Mouse (Mus musculus) heart, postnatal 14 days (tissue): ENCODE results near the gene Gm884. TPM values are rescaled to one million over a fixed set of nuclear protein-coding genes. Genes with fewer than 3 reads are reported as not detected.
"Not testable (repeated sequence)": the region's sequence is repeated elsewhere in the genome, so short reads cannot be mapped to it uniquely, and the experiment has no call there.

ENCODE experiments used
- DNase-seq, 2 experiments: peaks; one replicate each; pipeline ENCODE4 v3.0.0; 2021 to 2022
- intact Hi-C: fragments of 180-260 bp; cut with DNase I; formaldehyde crosslinking; loops from one replicate; pipeline ENCODE4 v1.15.1; 2025
- total RNA-seq, 2 experiments: library from RNA; stranded (reverse); gene quantifications; 2 replicates each; pipeline ENCODE4 v1.2.3; 2021

The Gm884 gene
- total RNA-seq, 2 experiments from 2014 or later, result not detected

GRCm38 (mm10) chr11:103636261-103636660 lies 15.3 kb upstream of the Gm884 start:
- intact Hi-C loops, result no loop called here
- DNase-seq, result no peak

DNA sequence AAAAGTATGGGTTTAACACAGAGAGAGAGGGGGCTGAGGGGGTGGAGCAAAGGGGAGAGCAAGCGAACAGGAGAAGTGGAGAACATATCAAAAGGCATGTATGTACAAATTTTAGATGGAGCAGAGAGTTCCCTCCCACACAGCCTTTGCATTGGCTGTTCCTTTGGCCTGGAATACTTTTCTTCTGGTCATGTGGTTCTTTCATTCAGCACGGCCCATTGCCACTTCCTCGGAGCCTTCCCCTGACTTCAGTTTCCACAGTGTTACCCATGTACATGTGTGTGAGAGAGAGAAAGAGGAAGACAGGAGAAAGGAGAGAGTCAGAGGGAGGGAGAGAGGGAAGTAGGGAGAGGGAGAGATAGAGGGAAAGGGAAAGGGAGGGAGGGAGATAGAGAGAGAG lies 14.5 kb upstream of the Gm884 start:
- no peak for DNase-seq
- intact Hi-C loops, result no loop called here

DNA sequence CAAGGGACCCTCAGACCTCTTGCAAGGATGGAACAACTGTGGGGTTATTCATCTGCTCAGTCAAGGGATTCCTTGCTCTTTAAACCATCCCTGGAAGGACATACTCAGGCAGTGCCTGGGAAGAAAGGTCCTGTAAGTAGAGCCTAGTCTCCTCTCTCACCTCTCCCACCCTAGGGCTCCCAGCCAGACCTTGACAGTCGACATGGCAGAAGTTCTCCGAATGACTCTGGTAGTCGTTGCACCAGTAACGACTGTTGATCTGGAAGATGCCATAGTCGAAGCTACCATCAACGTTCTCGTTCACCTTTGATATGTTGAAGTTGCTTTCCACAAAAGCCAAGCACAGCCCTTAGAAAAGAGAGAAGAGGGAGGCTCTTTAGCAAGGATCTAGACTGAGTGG lies 13.9 kb upstream of the Gm884 start:
- no peak for DNase-seq
- intact Hi-C loops, result no loop called here

- intact Hi-C loops, result no loop called here
- DNase-seq, result no peak
These were observed 6.5 kb upstream of the Gm884 start for GRCm38 (mm10) chr11:103627453-103627852.

- intact Hi-C loops, result no loop called here
- DNase-seq, result no peak
These were observed 10.2 kb downstream of the Gm884 start for GRCm38 (mm10) chr11:103610772-103611171.

DNA sequence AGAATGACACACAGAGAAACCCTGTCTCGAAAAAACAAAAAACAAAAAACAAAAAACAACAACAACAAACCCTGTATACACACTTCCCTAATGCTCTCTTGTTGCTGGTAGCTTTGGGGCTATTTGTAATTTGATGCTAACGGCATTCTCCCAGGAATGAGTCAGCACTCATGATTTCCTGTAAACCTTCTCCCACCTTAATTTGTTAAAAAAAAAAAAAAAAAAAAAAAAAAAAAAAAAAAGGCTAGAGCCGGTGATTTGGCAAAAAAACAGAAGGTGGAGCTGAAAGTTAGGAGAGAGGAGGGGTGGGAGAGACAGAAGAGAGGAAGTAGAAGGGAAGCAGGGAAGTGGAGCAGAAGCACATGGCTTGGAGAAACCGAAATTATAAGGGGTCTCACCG lies 14.3 kb downstream of the Gm884 start:
- no peak for DNase-seq
- intact Hi-C loops, result no loop called here

GRCm38 (mm10) chr11:103578339-103578738 lies 42.6 kb downstream of the Gm884 start:
- intact Hi-C loops, result no loop called here

GRCm38 (mm10) chr11:103556021-103556420 lies 64.9 kb downstream of the Gm884 start:
- intact Hi-C loops, result loop anchor here (2.0 to 5.0 kb wide), 3 partner anchors 134 to 221 kb away; partner anchors contain the start of gene Arhgap27
- DNase-seq, result peak in 1 of 2 experiments; percentile 46

More at GRCm38 (mm10) chr11:103578339-103578738, 42.6 kb downstream of the Gm884 start:
- no peak for DNase-seq

DNA sequence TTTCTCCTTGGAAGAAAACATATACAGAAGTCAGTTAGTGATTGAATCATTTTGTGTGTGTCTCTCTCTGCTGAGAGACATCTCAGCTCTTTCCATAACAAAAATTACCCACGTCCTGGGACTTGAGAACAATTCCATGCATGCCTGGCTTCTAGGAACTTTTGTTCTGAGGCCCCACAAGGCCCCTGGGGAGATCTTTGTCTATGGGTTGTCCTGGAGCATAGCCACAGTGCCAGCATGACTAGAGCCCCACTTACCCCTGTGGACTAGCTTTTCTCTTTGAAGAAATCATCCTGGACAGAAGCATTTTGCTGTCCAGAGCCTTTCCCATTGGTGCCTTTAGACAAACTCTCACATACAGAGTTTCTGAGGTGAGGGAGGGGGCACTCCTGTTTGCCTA lies 86.0 kb downstream of the Gm884 start:
- intact Hi-C loops, DNase-seq: not testable (repeated sequence)

DNA sequence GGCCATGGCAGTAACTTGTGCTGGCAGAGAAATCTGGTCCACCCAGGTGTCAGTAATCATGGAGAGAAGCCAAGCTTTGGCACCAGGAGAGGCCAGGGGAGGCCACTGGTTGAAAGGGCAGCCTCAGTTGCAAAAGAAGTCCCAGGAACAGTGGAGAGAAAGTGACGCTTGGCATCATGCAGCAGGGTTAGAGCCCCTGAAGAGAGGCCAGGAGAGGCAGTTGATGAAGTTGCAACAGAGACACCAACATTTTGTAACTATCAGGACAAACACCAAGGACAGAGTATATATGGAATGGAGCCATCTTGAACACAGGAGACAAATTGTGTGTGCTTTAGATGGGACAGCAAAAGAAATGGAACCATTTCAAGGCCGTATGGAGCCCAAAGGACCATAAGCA lies 108.8 kb downstream of the Gm884 start:
- intact Hi-C loops, result no loop called here

DNA sequence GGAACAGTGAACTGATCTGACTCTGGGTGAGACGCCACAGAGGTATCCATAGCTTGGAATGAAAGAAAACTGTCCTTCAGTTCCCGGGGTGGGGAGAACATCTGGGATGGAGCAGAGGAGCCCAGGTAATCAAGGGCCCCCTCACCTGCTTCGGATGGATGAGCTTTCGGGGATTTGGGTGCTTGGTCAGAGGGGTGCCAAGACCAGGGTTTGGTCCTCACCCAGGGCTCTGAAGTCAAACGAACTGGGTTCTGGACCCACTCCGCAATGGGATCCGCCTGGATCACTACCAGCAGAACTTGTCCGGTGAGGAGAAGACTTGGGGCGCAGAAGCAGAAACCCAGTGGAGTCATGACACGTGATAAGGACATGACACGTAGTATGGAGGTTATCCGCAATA lies 116.4 kb downstream of the Gm884 start, which contains the start of gene Lrrc37a:
Gene Lrrc37a (minus strand): TSS at position 101 of the 400 bp plus-strand sequence.
- no peak for DNase-seq
- intact Hi-C loops, result no loop called here

More for the DNA sequence above, 108.8 kb downstream of the Gm884 start:
- DNase-seq, result no peak

Other genes starting within 250 kb of the Gm884 start
- 10 to 100 TPM; 10.8 to 11.3 TPM for gene Plekhm1, start 208.5 kb downstream of the Gm884 start, total RNA-seq
- not detected for gene Lrrc37a, start 116.5 kb downstream of the Gm884 start, total RNA-seq
- gene Lyzl6, start 17.8 kb upstream of the Gm884 start, total RNA-seq, result not detected
- gene Rprml, start 28.4 kb upstream of the Gm884 start, total RNA-seq, result not detected
- 10 to 100 TPM; 41.2 to 43.1 TPM for gene Gosr2, start 76.8 kb upstream of the Gm884 start, total RNA-seq
- gene Wnt9b, start 128.7 kb upstream of the Gm884 start, total RNA-seq, result under 1 TPM; 0.80 to 0.84 TPM
- gene Wnt3, start 153.0 kb upstream of the Gm884 start, total RNA-seq, result not detected